Mouse (Mus musculus): ENCODE measurements at regions not wholly inside any gene's neighbourhood (a gene's known extent, or its start where the extent isn't known, plus 50 kb on each side); places are given as distances from the start of the nearest gene placed in this dataset.

- DNase-seq (ENCODE audit: low spot score in 2 of 2), result no peak
These were observed 122.9 kb upstream of the Pja1 start for GRCm38 (mm10) chrX:99593872-99594487.

DNA sequence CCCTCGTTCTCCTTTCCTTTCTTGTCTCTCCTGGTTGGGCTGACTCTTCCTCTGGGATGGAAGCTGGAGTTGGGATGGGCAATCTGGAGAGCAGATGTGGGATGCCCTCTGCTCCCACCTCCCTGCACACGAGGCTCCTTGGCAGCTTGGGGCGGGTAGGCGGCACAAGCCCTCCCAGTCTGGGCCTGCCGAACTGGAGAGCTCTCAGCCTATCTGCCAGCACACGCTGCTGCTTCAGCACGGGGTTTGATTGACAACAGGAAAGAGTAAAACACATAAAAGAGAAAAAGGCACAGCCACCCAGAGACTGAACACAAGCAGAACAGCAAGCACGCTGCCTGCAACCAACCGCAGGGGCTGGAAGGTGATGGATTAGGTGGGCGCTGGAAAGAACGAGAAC is 121.9 kb upstream of the Pja1 start:
- DNase-seq (ENCODE audit: low spot score in 2 of 2), result no peak

GRCm38 (mm10) chrX:99587284-99587683 is 116.2 kb upstream of the Pja1 start:
- DNase-seq (ENCODE audit: low spot score in 2 of 2), result no peak

GRCm38 (mm10) chrX:99586282-99586681 is 115.2 kb upstream of the Pja1 start:
- DNase-seq (ENCODE audit: low spot score in 2 of 2), result no peak

DNA sequence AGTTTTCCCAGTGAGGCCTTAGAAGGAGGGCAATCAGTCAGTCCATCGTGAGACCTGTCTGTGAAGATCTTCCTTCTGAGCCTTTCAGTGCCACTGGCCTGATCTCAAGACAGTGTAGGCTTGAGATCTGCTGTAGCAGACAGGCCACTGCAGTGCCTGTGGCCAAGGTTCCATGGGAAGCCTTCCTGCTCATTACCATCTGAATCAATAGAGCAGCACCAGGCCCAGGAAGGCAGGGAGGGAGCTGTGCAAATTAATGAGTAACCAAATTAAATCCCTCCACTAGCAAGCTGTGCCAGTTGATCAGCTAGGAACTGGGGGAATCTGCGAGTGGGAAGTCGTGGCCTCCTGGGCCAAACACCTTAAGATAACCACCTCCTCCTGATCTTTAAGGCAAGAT is 114.6 kb upstream of the Pja1 start:
- DNase-seq (ENCODE audit: low spot score in 2 of 2), result no peak

GRCm38 (mm10) chrX:99582611-99583010 is 111.5 kb upstream of the Pja1 start:
- DNase-seq (ENCODE audit: low spot score in 2 of 2), result no peak

DNA sequence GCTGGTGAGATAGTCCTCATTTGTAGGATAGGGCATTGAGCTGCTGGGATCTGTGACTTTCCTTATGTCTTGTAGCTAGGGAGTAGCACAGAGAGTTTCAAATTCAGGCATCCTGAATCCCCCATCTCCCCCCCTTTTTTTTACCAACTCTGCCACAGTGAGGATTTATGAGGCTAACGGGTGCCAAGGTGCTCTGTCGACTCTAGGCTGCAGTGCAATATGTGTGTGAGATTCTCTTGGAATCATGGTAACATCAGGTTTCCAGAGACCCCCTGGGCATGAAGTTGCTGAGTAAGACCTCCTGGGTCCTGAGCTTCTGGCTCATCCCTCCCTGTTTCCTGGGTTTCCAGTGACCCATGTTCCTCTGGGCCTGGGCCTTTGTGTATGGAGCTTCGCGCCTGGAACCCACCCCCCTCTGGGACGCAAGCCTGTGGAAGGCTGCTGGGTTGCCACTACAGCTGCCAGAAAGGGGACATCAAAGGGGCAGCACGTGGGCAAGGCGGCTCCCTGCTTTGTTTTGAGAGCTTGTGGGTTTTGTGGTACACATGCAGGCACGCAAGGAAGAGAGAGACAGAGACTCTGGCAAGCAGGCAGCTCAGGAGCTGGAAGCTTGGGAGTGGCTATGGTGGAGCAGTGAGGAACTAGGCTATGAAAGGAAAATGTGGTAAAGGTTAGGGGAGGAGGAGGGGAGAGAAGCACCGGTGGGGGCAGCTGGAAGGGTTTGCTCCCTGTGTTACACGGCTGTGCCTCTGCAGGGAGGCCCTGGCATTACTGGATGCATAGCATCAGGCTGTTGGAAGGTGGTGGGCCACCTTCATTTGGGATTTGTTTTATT is 110.8 kb upstream of the Pja1 start:
- no peak for DNase-seq (ENCODE audit: low spot score in 2 of 2)

DNA sequence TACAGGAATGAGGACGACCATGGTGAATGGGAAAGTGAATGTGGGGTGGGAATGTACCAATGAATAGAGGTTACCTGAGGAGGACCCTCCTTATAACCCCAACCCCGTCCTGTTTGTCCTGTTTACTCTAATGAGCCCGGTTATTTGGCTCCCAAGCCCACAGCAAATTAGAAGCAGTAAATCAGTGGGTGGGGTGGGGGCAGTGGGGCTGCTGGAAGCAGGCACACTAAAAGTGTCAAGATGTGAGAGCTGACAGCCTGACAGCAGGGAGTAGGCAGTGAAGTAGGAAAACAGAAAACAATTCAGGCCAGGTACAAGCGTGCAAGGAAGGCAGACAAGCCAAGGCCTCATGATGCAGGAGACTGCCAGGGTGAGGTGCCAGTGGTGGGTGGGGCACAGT is 108.1 kb upstream of the Pja1 start:
- DNase-seq (ENCODE audit: low spot score in 2 of 2), result no peak

DNA sequence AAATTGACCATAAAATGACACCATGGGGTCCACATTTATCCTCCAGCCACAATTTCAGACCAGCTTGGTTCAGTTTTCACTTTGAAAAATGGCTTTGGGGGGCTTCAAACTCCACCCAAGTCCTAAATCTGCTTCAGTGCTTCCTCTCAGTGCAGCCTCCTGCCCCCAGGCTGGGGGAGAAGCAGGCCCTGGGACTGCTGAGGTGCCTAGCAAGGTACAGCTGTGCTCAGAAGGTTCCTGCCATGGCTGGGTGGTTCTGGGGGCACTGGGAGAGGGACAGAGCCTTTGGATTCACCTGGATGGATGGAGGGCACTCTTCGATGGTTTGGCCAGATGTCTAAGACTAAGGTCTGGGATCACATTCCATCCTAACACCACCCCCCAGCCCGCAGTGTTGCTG is 107.7 kb upstream of the Pja1 start:
- DNase-seq (ENCODE audit: low spot score in 2 of 2), result no peak

DNA sequence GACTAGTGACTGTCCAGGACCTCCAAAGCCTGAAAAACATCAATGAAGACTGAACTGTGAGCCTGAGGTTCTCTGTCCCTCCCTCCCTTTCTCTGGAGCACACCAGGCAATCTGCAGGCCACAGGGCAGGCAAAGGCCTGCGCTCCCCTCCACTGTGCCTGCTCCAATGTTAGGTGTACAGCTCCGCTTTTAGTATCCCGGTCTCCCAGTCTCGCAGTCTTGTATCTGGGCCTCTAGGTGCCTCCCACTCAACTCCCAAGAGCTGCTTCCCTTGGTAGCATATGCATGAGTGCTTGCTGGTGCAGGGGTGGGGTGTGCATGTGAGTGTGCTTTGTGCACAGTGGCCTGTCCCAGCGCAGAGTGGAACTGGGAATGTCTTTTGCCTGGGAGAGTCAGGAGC is 104.0 kb upstream of the Pja1 start:
- DNase-seq (ENCODE audit: low spot score in 2 of 2), result no peak

DNA sequence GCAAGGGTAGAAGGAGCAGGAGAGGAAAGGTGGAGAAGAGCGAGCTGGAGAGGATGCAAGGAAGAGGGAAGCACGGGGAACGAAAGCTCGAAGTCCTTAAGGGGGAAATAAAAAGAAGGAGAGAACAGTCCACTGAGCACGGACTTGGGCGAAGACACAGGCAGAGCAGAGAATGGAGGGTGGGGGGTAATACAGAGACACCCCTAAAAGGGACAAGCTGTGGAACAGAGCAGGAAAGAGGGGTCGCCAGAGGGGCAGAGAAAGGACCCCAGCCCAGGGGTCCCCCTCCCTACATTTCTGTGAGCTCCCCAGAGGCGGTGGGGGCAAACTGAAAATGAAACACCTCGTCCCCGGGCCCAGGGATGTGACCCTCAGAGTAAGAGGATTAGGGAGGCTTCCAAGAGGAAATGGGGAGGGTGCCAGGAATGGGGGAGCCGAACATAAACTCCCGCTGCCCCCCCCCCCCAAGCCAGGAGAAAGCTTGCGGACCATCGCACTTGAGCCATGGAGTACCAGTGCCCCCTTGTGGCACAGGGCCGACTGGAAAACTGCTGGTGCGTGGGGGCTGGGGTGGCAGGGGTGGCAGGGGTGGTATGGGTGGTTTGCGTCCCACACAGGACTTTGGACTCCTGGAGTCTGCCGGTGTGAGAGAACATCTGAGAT is 103.5 kb upstream of the Pja1 start:
- peak in 1 of 2 experiments; percentile 12 for DNase-seq (ENCODE audit: low spot score in 2 of 2)

DNA sequence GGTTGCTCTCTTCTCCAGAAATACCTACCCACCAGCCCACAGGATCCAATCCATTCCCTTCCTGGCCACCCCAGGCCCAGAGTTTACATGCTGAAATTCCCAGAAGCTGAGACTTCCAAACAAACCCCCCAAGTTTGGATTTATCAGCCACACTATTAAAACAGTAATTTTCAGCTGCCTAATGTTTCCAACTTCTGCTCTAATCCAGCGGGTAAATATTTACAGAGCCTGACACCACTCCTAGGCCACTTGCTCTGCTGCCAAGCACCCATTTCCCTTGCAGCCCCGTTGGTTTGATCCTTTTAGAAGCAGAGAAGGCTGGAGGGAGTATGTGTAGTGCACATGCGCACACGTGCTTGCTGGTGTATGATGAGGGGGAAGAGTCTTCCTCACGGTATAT is 99.1 kb upstream of the Pja1 start:
- DNase-seq (ENCODE audit: low spot score in 2 of 2), result no peak

- no peak for DNase-seq (ENCODE audit: low spot score in 2 of 2)
These were observed 97.2 kb upstream of the Pja1 start for GRCm38 (mm10) chrX:99568244-99568643.

DNA sequence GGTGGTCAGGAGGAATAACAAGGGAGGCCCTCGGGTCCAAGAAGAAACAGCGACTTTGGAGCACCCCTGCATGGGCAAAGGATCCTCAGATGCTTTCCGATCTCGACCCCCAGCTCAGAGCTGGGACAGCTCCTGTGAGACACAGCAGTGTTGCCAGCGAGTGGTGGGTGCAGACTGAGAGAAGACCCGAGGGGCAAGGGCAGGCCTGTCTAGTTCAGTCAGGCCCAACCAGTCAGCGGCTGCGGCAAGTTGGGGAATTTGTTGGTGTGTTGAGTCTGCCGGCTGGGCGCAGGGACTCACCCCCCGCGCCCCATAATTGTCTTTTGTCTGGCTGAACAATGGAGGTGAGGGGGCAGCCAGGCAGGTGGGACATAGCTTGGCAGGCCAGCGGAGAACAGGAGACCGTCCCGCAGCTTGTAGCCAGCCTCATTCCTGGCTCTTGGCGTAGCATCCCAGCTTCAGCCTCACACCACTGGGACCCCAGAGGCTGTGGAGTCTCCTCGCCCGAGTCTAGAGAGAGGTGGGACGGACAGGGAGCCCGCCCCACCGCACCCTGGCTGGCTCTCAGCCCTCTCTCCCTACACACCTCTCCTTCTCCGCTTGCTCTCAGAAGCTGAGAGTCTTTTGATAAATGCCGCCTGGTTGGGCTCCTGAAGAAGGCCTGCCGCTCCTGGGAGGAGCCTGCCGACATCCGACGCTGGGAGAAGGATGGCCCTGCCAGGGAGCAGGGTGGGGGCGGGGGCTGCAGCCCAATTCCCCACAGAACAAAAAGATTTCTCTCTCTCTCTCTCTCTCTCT is 96.5 kb upstream of the Pja1 start:
- no peak for DNase-seq (ENCODE audit: low spot score in 2 of 2)

DNA sequence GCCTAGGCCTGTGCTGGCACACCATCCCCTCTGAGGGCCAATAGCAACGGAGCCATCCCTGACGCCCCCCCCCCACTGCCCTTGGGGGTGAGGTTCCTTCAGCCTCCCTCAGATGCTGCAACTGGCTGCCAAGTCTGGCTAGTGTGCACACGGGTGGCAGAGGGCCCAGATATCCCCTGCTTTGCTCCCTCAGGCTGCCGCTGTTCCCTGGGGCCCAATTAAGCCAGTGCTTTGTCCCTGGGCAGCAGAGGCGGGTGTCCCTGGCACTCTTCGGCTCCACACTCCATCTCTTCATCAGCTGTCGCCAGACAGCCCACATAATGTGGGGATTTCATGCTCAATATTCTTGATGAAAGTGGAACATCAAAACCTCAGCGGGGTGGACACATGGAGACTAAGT is 90.9 kb upstream of the Pja1 start:
- no peak for DNase-seq (ENCODE audit: low spot score in 2 of 2)

GRCm38 (mm10) chrX:99560699-99561098 is 89.6 kb upstream of the Pja1 start:
- no peak for DNase-seq (ENCODE audit: low spot score in 2 of 2)

- no peak for DNase-seq (ENCODE audit: low spot score in 2 of 2)
These were observed 85.8 kb upstream of the Pja1 start for GRCm38 (mm10) chrX:99556876-99557354.

DNA sequence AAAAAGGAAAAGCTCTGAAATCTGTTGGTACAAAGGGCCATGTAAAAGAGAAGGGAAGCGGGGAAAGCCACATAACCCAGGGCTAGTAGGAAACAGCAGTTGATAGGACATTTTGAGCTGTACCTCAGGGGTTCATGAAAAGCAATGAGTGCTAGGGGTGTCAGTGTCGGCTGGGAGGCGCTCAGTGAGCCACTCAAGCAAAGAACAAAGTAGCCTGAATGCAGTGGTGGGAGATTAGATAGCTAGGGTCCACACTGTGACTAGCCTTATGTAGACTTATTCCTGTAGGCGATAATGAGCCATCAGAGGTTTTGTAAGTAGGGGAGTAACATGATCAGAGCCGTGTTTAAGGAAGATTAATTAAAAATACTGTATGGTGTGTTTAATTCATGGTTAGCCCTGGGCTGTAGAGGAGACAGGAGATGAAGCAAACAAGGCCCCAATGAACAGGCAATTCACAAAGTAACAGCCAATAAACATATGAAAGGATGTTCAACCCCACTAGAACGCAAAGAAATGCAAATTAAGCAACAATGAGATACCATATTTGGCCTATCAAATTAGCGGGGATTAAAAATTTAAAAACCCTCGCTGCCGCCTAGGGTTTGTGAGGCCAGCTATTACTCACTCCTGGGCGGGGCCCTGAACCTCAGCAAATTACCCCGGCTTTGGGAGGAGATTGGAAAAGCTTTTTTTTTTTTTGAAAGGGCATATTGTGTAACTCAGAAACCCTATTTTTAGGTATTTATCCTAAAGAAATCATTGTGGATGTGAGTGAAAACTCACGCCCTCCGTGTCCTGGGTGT is 85.1 kb upstream of the Pja1 start:
- DNase-seq (ENCODE audit: low spot score in 2 of 2), result no peak

DNA sequence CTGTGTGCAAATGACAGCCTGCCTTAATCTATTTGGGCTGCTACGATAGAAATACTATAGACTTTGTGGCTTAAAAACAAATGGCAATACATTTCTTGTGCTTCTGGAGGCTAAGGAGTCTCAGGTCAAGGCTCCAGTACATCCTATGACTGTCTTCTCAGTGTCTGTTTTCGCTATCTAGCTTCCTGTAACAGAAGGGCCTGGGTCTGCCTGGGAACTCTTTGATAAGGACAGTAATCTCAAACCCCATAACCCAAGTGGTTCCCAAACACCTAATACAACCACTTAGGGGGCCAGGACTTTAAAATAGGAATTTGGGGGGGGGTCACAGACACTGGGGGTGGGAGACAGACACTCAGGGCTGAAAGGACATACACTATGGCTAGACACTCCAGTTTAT is 81.7 kb upstream of the Pja1 start:
- no peak for DNase-seq (ENCODE audit: low spot score in 2 of 2)

DNA sequence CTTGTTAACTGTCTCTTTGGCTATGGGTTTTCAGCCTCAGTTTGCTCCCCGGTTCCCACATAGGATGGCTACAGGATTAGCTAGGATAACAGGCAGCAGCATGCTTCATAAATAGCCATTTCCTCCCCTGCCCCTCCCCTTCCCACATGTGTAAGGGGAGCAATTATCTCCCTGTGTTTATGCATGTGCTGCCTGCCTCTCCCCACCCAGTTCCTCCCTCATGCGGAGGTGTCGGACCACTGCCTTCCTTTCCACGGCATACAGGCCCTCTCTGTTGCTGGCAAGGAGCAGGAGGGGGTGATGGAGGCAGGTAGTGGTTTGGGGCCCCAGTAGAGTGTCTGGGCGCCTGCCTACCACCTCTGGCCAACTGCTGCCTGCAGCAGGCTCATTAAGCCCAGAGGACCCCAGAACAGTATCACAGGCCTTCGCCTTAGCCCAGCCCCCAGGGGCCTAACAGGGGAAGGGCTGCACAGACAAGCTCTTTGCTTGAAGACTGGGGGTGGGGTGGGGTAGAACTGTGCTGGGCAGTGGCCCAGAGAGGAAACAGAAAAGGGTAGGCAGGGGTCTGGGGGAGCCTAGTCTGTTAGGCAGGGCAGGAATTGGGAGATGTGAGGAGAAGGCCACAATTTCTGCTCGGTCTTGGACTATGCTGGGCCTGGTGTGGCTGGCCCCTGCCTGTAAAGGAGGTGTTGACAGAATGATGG is 79.1 kb upstream of the Pja1 start:
- no peak for DNase-seq (ENCODE audit: low spot score in 2 of 2)
